Mouse (Mus musculus) cerebellum, adult 11-12 months (tissue): ENCODE measurements around the gene Myzap.
"Not testable (repeated sequence)": the region's sequence is repeated elsewhere in the genome, so short reads cannot be mapped to it uniquely, and the experiment has no call there.

Experiments used
- DNase-seq: peaks from one replicate; pipeline ENCODE4 v3.0.0; 2022

Gene Myzap

GRCm38 (mm10) chr9:71591938-71592548, at the start of gene Myzap:
TSS of gene Myzap (minus strand) at chr9:71592360.
- peak; percentile 8 for DNase-seq

- DNase-seq: no peak
Measured at GRCm38 (mm10) chr9:71640361-71640927, 48.3 kb upstream of the Myzap start.

- no peak for DNase-seq
Measured at GRCm38 (mm10) chr9:71638198-71638597, 46.0 kb upstream of the Myzap start.

GRCm38 (mm10) chr9:71636854-71637253, 44.7 kb upstream of the Myzap start:
- no peak for DNase-seq

DNA sequence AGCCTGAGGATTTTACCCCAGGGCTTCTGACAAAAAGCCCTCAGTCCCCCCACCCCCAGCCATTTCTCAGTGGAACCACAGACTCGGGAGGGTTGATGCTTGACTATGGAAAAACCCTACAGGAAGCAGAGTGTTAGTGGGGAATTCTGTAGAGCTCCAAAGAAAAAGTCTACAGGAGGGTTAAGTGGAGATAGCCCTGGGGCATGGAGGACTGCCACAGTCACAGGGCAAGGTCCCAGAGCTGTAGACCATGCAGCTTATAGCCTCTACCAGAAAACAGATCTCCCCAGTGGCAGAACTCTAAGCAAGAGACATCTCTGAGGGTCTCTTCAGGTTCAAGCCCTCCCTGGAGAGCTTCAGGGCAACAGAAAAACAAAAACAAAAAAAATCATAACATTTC, 43.5 kb upstream of the Myzap start:
- no peak for DNase-seq

DNA sequence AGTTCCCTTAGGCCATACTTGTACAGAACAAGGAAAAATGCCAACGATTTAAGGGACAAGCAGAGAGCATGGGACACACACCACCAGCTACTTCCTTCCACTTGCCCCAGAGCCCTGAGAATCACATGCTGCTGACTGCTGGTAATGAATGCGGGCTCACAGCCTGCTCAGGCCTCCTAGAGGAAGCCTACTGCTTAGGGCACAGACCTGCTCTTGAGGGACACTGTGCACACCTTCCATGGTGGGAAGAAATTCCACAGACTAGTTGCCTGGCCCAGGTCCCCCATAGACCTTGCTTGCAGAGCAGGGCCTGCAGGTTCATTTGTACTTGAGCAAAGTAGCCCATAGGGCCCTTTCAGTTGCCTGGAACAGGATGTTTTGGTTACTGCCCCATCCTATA, 42.8 kb upstream of the Myzap start:
- DNase-seq: no peak

- no peak for DNase-seq
Measured at GRCm38 (mm10) chr9:71628921-71629320, 36.8 kb upstream of the Myzap start.

DNA sequence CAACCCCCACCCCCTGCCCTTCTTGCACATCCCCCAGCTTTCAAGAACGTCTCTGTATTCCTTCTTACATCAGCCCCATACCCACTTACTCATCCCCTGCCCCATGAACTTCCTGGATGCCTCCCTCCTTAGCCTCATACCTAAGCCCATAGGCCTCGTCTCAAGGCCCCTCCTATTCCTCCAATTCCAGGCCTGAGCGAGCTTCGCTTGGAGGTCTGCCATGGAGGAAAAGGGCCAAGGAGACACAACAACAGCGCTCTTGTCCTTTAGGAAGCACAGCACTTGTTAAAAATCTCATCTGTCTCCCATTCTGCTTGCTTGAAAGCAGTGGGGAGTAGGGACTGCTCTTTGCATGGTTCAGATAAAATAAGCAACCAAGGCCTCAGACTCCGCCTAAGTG, 36.1 kb upstream of the Myzap start:
- DNase-seq: no peak

GRCm38 (mm10) chr9:71625961-71626360, 33.8 kb upstream of the Myzap start:
- no peak for DNase-seq

DNA sequence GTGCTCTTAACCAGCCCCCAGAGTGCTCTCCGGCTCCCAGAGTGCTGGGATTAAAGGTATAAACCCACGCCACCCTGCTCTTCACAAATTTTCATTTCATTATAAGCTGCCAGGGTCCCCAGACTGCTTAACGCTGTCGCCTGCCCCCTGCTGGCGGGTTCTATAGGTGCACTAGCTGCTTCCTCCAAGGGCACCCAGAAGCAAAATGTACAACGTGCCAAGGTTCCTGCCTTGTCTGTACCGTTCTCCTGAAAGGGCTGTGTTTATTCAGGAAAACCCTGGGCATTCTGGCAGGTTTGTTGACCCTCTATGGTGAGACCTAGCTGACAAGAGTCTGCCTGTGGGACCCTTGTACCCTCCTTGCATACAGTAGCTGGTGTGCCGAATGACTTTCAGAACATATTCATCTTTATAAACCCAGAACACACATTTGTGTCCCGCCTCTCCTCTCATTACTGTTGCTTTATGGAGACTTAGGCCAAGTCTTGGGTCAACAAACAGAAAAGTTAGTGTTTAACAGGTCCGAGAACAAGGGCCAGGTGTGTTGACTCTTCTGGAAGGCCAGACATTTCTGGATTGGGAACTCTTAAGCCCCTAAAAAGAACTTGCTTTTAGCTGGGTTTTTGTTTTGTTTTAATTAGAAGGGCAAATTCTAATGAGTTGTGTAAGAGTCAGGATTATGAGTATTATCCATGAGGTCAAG, 32.8 kb upstream of the Myzap start:
- peak; percentile 7 for DNase-seq

DNA sequence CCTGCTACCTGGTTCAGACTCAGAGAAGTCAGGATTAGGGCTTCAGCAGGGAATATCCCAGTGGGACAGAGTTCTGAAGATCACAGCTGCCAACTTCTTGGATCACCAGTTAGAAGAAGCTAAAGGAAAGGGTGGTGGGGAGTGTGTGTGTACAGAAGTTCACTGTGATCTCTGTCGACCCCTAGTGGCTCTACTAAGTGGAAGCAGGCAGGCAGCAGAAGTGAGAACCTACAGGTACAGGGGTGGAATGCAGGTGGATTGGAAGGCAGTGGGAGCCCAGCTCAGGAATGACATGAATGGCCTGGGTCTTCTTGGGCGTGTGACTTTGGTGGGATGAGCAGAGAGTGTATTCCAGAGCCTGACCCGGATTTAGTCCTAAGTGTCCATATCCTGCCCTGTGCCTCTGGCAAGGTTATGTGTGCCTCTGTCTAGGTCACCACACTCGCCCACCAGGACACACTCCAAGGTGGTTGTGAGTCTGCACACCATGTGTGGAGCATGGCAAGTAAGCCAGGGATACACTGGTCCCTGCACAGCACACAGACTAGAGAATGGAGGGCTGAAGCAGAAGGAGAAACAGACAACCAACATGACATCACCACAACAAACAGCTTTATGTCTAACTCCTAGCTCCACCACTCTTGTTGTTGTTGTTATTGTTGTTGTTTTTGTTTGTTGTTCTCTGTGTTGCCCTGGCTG, 31.9 kb upstream of the Myzap start:
- no peak for DNase-seq

GRCm38 (mm10) chr9:71622593-71622992, 30.4 kb upstream of the Myzap start:
- no peak for DNase-seq

GRCm38 (mm10) chr9:71621968-71622367, 29.8 kb upstream of the Myzap start:
- no peak for DNase-seq

GRCm38 (mm10) chr9:71620116-71620515, 28.0 kb upstream of the Myzap start:
- not testable (repeated sequence) for DNase-seq

GRCm38 (mm10) chr9:71617363-71617762, 25.2 kb upstream of the Myzap start:
- no peak for DNase-seq

GRCm38 (mm10) chr9:71616185-71616584, 24.0 kb upstream of the Myzap start:
- peak; percentile 14 for DNase-seq

GRCm38 (mm10) chr9:71614643-71615042, 22.5 kb upstream of the Myzap start:
- DNase-seq: no peak

DNA sequence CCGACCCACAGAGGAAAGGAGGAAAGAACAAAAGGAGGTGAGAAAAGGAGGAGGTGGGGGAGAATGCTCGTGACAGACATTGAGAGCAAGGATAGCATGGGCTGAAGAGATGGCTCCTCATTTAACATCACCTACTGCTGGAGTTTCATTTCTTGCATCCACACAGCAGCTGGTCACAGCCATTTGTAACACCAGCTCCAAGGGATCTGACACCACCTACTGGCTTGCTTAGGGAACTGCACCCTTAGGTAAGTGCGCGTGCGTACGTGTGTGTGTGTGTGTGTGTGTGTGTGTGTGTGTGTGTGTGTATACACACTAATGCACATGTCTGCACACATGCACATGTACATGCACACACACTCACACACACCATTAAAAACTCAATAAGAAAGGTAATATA, 20.8 kb upstream of the Myzap start:
- no peak for DNase-seq

- no peak for DNase-seq
Measured at GRCm38 (mm10) chr9:71611876-71612275, 19.7 kb upstream of the Myzap start.

DNA sequence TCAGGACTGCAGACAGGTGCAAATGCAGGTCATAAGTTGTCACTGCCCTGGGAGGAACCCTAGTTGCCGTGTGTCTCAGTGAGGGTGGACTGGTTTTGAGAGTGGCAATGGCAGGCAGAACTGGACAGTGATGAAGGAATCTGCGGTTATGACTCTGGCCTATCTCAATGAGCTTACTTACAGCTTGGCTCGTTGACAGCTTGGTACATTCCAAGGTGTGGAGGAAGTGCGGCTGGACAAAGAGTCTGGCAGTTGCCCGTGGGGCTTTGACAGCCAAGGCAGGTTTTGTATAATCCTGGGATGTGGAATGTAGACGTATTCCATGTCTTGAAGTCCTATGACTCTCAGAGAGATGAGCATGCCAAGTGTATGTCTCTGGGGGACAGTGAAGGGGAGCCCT, 16.9 kb upstream of the Myzap start:
- no peak for DNase-seq

DNA sequence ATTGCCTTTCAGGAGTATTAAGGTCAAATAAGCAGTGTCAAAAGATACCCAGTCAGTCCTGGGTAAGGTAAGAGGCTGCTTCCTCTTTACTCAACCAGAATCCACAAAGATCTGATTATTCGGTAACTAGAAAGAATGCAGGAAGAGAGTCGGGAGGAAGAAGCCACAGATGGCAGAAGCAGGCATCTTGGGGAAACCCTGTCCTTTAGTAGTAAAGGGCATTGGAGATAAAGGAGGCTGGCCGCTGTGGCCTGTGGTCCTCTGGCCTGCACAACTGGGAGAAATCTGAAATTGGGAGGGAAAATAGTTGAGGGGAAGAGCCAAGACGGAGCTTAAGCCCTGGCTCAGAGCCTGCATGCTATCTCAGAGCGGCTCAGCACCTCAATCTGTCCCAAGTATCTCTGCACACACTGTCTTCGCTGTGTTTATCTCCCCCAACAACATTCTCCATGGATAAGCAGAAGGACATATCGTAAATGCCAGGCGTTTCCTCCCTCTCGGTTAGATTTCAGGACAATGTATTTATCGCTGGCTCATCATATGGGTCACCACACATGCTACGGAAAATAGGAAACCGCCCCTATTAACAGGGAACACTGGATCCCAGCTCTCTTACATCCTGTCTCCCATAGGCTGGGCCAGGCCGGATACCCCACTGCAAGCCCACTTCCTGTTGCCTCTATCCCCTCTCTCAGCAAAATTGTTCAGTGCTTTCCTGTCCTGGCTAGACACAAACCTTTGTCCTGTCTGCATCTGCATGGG, 14.3 kb upstream of the Myzap start:
- DNase-seq: no peak

DNA sequence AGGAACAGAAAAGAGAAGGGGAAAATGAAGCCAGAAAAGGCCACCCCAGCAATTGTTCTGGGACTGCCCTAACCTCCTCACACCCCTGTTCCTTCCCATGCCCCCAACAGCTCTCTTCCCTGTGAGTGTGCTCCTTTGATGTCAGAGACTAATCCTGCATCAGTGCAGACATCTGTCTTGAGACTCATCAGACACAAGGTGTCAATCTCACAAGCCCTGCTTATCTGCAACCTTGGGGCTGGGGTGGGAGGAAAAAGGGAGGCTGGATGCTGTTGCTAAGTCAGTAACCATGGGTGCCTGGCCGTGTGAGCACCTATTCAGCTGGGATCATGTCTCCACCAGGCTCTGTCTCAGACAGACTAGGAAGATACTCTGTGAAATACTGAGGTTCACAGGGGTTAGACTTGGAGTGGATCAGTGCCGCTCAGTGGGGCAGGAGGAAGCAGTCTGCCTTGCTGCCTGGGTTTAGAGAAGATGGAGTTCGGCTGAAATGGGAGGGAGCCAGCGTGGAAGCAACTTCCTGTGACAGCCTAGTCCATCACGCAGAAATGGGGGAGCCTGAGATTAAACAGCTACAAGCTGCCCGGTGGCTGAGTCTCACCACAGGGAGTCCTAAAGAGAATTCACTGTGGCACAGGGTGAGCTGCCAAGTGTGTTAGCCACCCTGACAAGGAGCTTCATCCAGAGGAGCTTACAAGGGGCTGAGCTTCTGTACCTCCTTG, 12.9 kb upstream of the Myzap start:
- no peak for DNase-seq
